Mouse (Mus musculus): ENCODE measurements at regions not wholly inside any gene's neighbourhood (a gene's known extent, or its start where the extent isn't known, plus 50 kb on each side); places are given as distances from the start of the nearest gene placed in this dataset.

GRCm38 (mm10) chr6:104922577-104922976, 430.0 kb downstream of the Cntn6 start:
- TF ChIP-seq CTCF (IDR thresholded peaks at IDR 0.05; ENCODE audit: low read depth, low read length) (no peak), GATA1 (IDR thresholded peaks at IDR 0.05; ENCODE audit: borderline replicate concordance, low read length) (no peak), TAL1 (conservative IDR thresholded peaks at IDR 0.05; ENCODE audit: low read depth, low read length) (no peak), POLR2AphosphoS5 (IDR thresholded peaks at IDR 0.05; ENCODE audit: insufficient replicate concordance, low read depth, low read length) (no peak)

All from G1E (cell line).